Mouse (Mus musculus) G1E (cell line): ENCODE results near the gene Purb.

Experiments used
- CTCF ChIP-seq: IDR thresholded peaks from 2 replicates; pipeline ENCODE4 v1.5.1; 2012; ENCODE audit warnings: low read depth, low read length, inconsistent platforms, mixed read lengths
- GATA1 ChIP-seq: IDR thresholded peaks from 2 replicates; pipeline ENCODE4 v1.6.1; 2012; ENCODE audit warnings: borderline replicate concordance, low read length, inconsistent platforms, mixed read lengths
- GATA2 ChIP-seq: IDR thresholded peaks from 2 replicates; pipeline ENCODE4 v1.6.1; 2012; ENCODE audit warnings: low read depth, low read length, inconsistent platforms, borderline replicate concordance
- POLR2AphosphoS5 ChIP-seq: IDR thresholded peaks from 2 replicates; pipeline ENCODE4 v1.6.1; 2012; ENCODE audit warnings: low read depth, low read length, inconsistent platforms; ENCODE audit not compliant: insufficient replicate concordance
- TAL1 ChIP-seq: conservative IDR thresholded peaks from 2 replicates; pipeline ENCODE4 v1.6.1; 2012; ENCODE audit warnings: low read depth, low read length, inconsistent platforms, mixed read lengths

DNA sequence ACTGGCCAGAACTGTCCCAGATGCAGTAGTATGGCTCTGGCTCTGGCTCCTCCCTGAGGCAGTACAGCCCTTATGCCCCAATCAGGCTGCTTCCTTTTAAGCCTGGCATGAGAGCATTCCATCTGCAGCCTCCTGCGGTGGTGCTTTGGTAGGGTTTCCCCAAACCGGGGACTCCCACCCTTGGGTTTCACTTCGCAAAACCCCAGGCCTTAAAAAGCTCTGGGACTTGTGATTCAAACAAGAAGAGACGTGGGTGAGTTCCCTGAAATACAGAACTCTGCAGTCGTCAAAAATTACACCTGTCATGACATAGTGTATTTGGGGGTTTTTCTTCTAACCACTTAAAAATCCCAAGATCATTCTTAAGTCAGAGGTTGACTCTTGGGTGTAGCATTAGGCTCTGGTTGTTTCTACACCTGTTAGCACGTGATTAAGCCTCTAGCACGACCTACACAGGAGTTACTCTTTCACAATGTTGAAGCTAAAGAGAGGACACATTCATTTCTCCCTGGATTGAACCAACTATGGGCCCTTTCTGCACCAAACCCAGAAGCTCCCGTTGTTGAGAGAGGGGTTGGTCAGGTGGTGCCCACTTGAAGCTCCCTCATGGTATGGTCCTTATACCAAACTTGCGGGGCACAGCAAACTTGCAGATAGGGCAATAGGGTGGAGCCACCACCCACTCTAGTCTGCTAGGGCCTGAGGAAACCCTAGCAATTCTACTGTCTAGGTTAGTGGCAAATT is 47.2 kb upstream of the Purb start:
- TF ChIP-seq CTCF (no peak), GATA1 (no peak), TAL1 (no peak), POLR2AphosphoS5 (peak; percentile 36; the same call in 1 of the 2 replicates), GATA2 (no peak)
